Mouse (Mus musculus) bone marrow macrophage, adult 2 months (primary cell): ENCODE measurements around the gene Pex16. TPM values are rescaled to one million over a fixed set of nuclear protein-coding genes. Genes with fewer than 3 reads are reported as not detected.

Experiments
- H3K27ac ChIP-seq: 2 replicates; pipeline ENCODE4 v1.5.1; 2012; ENCODE audit warnings: low read depth, low read length; ENCODE audit not compliant: insufficient read depth
- H3K4me1 ChIP-seq: 2 replicates; pipeline ENCODE4 v1.6.1; 2012; ENCODE audit warnings: low read length; ENCODE audit not compliant: control insufficient read depth, insufficient read depth
- H3K4me3 ChIP-seq: 2 replicates; pipeline ENCODE4 v1.5.1; 2012; ENCODE audit warnings: mild to moderate bottlenecking, low read length, moderate library complexity; ENCODE audit not compliant: insufficient read depth
- CTCF ChIP-seq: IDR thresholded peaks from 2 replicates; pipeline ENCODE4 v1.5.1; 2012; ENCODE audit warnings: low read depth, mild to moderate bottlenecking, low read length, moderate library complexity
- POLR2A ChIP-seq: IDR thresholded peaks from 2 replicates; pipeline ENCODE4 v1.6.1; 2012; ENCODE audit warnings: mild to moderate bottlenecking, low read depth, low read length, borderline replicate concordance
- polyA plus RNA-seq: library from polyadenylated mRNA; stranded (reverse); fragments of >200 nt; gene quantifications from 2 replicates; pipeline ENCODE4 v1.2.4, GENCODE M21; 2012; ENCODE audit not compliant: missing spikeins, insufficient read depth, insufficient read length

Gene Pex16
- polyA plus RNA-seq, 1 experiment: 14.3 TPM

DNA sequence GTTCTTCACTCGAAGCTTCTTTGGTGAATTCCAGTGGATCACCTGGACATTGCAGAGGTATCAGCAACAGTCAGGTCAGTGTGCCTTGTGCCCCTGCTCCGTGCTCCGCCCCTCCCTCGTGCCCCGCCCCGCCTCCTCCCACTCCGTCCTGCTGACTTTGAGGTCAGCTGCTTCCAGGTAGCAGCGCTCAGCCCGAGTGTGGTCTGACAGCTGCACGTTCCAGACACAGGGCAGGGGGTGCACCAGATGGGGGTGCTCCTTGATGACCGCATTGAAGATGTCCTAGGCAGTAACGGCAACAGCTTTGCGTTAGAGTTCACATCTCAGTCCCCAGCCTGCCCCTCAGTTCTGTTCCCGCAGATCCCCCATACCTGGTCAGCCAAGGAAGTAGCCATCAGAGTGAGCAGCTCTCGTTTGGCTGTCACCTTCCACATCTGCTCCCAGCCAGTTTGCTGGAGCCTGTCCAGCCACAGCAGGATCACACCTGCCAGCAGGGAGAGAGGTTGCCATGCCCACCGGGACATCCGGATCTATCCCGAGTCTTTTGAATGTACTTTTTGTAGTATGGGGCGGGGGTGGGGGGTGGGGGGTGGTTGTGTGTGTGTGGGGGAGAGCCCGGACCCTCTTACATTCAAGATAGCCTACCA is 7.0 kb upstream of the Pex16 start:
- no peak for TF ChIP-seq POLR2A
- no peak for TF ChIP-seq CTCF
- Histone ChIP-seq H3K27ac (no peak overlapping the region), H3K4me1 (no peaks in the 10 kb centered on the region), H3K4me3 (no peak overlapping the region)

- no peak overlapping the region for H3K27ac ChIP-seq
- 0 out of 2 replicates have a peak, but pooled peaks cover 2% of the 10 kb centered on the region for H3K4me1 ChIP-seq
- no peak for TF ChIP-seq CTCF
- TF ChIP-seq POLR2A: no peak
- peak overlapping the region; percentile 50 for H3K4me3 ChIP-seq
Observed at GRCm38 (mm10) chr2:92370375-92370774, 4.1 kb upstream of the Pex16 start.

DNA sequence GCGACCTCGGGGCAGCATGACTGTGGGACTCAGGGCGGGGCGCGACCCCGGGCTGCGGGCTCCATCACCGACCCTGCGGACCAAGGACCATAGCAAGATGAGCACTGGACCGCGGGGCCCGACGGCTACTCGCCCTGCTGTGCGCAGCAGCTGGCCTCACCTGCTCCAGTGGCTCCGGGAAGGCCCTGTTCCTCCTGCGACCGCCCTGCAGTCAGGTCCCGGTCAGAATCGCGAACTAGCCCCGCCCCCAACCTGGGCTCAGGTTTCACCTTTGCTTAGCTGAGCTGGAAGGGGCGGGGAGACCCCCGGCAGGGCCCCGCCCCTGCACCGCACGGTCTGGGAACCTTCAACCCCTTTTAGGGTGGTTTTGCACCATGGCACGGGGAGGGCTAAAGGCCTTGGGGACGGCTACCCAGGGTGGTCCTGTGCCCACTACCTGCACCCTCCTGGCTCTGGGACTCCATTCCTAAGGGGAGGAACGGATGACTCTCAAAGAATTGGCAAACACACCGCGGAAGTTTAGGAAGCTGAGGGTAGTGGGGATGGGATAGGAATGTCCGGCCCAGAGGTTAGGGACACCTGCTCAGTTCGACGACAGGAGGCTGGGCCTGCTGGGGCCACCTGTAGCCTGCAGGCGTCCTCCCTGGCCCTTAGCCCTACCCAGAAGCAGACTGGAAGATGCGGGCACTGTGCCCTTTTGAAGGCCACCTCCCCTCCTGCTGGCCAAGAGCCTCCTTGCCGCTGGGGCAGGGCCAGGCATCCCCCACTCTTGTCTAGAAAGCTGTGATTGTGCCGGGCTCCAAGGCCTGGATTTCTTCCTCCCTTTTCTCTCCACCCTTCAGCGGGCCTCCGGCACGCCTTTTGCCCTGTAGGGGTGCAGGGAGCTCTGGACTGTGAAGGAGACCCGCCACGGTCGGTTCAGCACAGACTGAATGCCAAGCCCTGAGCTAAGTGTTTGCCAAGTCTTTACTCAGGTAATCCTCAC is 3.4 kb upstream of the Pex16 start:
- TF ChIP-seq POLR2A: no peak
- TF ChIP-seq CTCF: no peak
- H3K4me3 ChIP-seq: peak overlapping the region; percentile 50
- H3K4me1 ChIP-seq: peaks cover 2% of the 10 kb centered on the region; the same call in 1 of the 2 replicates
- H3K27ac ChIP-seq: no peak overlapping the region

GRCm38 (mm10) chr2:92371971-92372690 is 2.3 kb upstream of the Pex16 start:
- H3K4me1 ChIP-seq: peaks cover 8% of the 10 kb centered on the region; the same call in 1 of the 2 replicates
- no peak overlapping the region for H3K27ac ChIP-seq
- TF ChIP-seq POLR2A (no peak), CTCF (no peak)
- H3K4me3 ChIP-seq: no peak overlapping the region

DNA sequence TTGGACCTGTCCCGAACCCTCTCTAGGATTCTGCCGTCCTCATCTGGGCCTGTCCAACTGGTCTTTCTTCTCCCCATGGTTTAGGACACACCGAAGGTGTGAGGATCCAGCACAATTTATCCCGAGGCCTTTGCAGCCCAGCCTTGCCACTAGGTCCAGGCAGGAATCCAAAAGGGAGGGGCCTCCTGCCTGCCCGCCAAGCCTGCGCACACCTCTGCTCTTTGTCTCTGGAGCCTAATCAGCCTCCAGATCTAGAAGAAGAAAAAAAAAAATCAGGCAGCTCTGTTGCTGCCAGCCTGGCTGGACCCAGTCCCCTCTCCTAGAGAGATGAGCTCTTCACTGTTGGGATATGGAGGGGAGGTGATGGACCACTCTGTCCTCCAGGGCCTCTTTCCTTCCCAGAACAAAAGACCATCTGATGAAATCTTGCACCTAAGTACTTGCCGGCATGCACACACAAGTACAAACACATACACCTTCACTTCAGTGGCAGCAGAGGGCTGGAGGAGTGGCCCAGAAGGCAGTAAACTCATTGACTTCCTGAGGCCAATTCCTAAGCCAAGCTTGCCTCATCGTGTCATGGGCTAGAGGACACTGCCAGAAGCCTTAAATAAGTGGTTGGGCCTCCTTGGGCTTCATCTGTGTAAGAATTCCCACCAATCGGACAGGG is 1.6 kb upstream of the Pex16 start:
- Histone ChIP-seq H3K4me3 (no peak overlapping the region), H3K4me1 (peaks cover 8% of the 10 kb centered on the region; the same call in 1 of the 2 replicates), H3K27ac (no peak overlapping the region)
- no peak for TF ChIP-seq POLR2A
- TF ChIP-seq CTCF: no peak

- Histone ChIP-seq H3K4me3 (no peak overlapping the region), H3K4me1 (peaks cover 8% of the 10 kb centered on the region; the same call in 1 of the 2 replicates), H3K27ac (no peak overlapping the region)
- TF ChIP-seq POLR2A: no peak
- TF ChIP-seq CTCF: no peak
Observed at GRCm38 (mm10) chr2:92373437-92373813, 1.1 kb upstream of the Pex16 start.

- Histone ChIP-seq H3K4me1 (peaks cover 23% of the 10 kb centered on the region), H3K27ac (peak overlapping the region; percentile 74), H3K4me3 (peak overlapping the region; percentile 91)
- TF ChIP-seq POLR2A (no peak), CTCF (no peak)
Observed at GRCm38 (mm10) chr2:92375099-92375623, 685 bp downstream of the Pex16 start.

- no peak for TF ChIP-seq CTCF
- no peak for TF ChIP-seq POLR2A
- Histone ChIP-seq H3K4me1 (peaks cover 28% of the 10 kb centered on the region), H3K27ac (peak overlapping the region; percentile 46), H3K4me3 (peak overlapping the region; percentile 91)
Observed at GRCm38 (mm10) chr2:92375788-92376187, 1.3 kb downstream of the Pex16 start.

DNA sequence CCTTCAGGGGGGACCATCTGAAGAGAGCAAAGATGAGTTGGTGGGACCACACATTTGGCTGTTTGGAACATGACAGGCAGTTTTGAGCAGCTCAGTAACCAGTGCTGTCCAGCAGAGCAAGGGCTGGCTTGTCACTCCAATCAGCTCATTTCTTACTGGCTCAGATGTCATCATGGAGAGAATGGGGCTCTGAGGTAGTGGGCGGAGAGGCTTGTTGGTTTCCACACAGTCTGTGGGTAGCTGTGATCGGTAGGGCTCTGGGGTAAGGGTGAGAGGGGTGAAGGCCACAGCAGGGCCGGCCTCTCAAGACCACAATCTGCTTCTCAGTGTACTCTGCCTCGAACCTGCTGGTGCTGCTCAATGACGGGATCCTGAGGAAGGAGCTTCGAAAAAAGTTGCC is 1.8 kb downstream of the Pex16 start:
- no peak overlapping the region for H3K27ac ChIP-seq
- TF ChIP-seq POLR2A (no peak), CTCF (no peak)
- H3K4me3 ChIP-seq: peak overlapping the region; percentile 91
- H3K4me1 ChIP-seq: peaks cover 28% of the 10 kb centered on the region
